Mouse (Mus musculus): Measurements from ENCODE around the gene Pgls. TPM values are rescaled to one million over a fixed set of nuclear protein-coding genes. Genes with fewer than 3 reads are reported as not detected.

The Pgls gene
- polyA plus RNA-seq, 1 experiment from 2014 or later = 152 TPM

DNA sequence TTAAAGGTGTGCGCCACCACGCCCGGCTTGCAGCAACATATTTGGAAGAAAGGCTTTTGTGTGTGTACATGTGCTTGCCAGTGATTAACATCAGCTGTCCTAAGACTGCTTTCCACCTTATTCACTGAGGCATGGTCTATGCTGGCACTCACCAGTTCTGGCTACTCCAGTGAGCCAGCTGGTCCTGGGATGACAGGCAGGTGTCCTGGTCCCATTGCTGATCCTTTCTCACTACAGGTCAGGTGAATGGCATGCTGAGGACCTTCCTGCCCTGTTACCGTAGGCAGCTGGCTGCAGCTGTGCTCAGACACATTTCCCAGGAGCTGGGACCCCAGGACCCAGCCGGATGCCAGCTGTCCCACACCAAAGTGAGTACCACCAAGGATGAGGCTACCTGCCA is 6.9 kb downstream of the Pgls start:
- WGBS = 88% methylated on average over 5 of the region's 5 CpGs
- H3K36me3 ChIP-seq (ENCODE audit: control insufficient read depth, insufficient read depth) = no peaks in the 10 kb centered on the region; the same call in 1 of the 2 replicates
- 0 out of 2 replicates have a peak, but pooled peaks cover 6% of the 10 kb centered on the region for H3K4me1 ChIP-seq (replicated peaks; ENCODE audit: control insufficient read depth, insufficient read depth, low read length)
- no peaks in the 10 kb centered on the region for H3K9me3 ChIP-seq (ENCODE audit: control insufficient read depth)
- no peak overlapping the region for H3K27ac ChIP-seq (ENCODE audit: low read depth, low read length)
- no peak overlapping the region for H3K9ac ChIP-seq (ENCODE audit: low read depth, low read length)
- H3K27me3 ChIP-seq (replicated peaks; ENCODE audit: control insufficient read depth, insufficient read depth, low read length) = peaks cover 13% of the 10 kb centered on the region; the same call in 1 of the 2 replicates
- ATAC-seq = no peak
- H3K4me3 ChIP-seq (ENCODE audit: low read depth, low read length) = no peak overlapping the region
- no peak overlapping the region for H3K4me2 ChIP-seq (replicated peaks; ENCODE audit: low read depth)
- TF ChIP-seq CTCF (IDR thresholded peaks at IDR 0.05; ENCODE audit: low read depth) = no peak

DNA sequence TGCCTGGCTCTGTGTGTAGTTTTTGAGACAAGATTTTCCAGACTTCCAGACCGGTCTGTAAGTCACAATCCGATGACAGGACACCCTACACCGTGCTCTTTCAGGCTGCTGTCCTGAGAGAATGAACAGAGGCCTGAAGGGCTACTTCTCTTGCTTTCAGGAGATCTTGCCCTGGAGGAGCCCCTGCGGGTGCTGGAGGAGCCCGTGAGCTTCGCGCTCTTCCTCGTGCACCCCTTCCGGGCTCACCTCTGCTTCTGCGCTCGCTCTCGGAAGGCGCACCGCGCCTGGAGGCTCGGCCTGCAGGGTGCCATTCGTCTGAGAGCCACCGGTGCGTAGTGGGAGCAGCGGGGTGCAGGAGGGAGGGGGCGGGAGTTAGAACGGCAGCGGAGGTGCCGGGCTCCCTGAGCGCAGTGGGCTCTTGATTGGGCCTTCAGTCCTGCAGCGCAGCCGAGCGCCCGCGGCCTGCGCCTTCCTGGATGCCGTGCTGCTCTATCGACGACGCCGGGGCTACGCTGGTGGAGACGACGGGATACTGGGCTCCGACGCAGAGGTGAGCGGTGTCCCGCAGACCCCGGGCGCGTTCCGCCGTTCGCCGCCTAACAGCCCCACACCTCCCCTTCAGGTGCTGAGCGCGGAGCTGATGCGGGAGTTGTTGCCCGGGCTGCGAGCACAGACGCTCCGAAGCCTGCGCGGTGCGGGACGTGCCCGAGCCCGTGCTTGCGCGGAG is 10.1 kb downstream of the Pgls start:
- 5% methylated on average over 62 of the region's 65 CpGs for WGBS

DNA sequence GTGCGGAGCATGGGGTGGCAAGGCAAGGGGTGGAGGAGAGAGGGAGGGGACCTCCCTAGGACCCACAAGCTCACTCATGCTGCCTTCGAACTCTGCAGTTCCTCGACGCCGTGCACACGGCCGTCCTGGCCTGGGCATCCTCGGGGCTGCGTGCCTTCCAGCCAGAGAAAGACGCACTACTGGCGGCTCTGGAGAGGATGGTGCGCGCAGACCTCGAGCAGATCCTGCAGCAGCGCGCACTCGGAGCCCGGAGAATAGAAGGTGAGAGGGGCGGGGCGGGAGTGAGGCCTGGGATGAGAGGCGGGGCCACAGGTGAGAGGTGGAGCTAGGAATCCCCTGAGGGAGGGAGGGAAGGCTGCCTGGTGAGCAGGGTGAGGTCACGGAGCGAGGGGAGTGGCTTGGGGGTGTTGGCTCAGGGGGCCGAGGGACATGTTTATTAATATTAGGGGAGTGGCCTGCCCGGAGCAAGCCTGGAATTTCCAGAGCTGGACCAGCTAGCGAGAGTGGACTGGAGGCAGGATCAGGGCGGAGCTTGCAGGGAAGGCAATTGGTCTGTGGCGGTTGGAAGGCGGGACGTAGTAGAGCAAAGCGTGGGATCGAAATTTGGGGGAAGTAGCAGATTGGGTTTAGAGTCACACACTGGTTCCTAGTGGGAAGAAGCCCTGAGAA is 10.8 kb downstream of the Pgls start:
- Histone ChIP-seq H3K4me1 (replicated peaks; ENCODE audit: control insufficient read depth, insufficient read depth, low read length) (0 out of 2 replicates have a peak, but pooled peaks cover 6% of the 10 kb centered on the region), H3K36me3 (ENCODE audit: control insufficient read depth, insufficient read depth) (no peaks in the 10 kb centered on the region), H3K9me3 (ENCODE audit: control insufficient read depth) (no peaks in the 10 kb centered on the region), H3K4me2 (replicated peaks; ENCODE audit: low read depth) (peak overlapping the region; percentile 64), H3K27ac (ENCODE audit: low read depth, low read length) (no peak overlapping the region), H3K4me3 (ENCODE audit: low read depth, low read length) (peak overlapping the region; percentile 29), H3K9ac (ENCODE audit: low read depth, low read length) (no peak overlapping the region), H3K27me3 (replicated peaks; ENCODE audit: control insufficient read depth, insufficient read depth, low read length) (peaks cover 13% of the 10 kb centered on the region; the same call in 1 of the 2 replicates)
- TF ChIP-seq CTCF (IDR thresholded peaks at IDR 0.05; ENCODE audit: low read depth) = no peak
- 2% methylated on average over 30 of the region's 32 CpGs for WGBS
- peak; percentile 86 for ATAC-seq

More for the DNA sequence above, 10.1 kb downstream of the Pgls start:
- Histone ChIP-seq H3K4me2 (replicated peaks; ENCODE audit: low read depth) (peak overlapping the region; percentile 64), H3K9ac (ENCODE audit: low read depth, low read length) (no peak overlapping the region), H3K27me3 (replicated peaks; ENCODE audit: control insufficient read depth, insufficient read depth, low read length) (peaks cover 13% of the 10 kb centered on the region; the same call in 1 of the 2 replicates), H3K9me3 (ENCODE audit: control insufficient read depth) (no peaks in the 10 kb centered on the region), H3K36me3 (ENCODE audit: control insufficient read depth, insufficient read depth) (no peaks in the 10 kb centered on the region), H3K27ac (ENCODE audit: low read depth, low read length) (no peak overlapping the region), H3K4me3 (ENCODE audit: low read depth, low read length) (peak overlapping the region; percentile 29), H3K4me1 (replicated peaks; ENCODE audit: control insufficient read depth, insufficient read depth, low read length) (0 out of 2 replicates have a peak, but pooled peaks cover 6% of the 10 kb centered on the region)
- no peak for TF ChIP-seq CTCF (IDR thresholded peaks at IDR 0.05; ENCODE audit: low read depth)
- ATAC-seq = peak; percentile 25; the same call in 1 of the 2 replicates

DNA sequence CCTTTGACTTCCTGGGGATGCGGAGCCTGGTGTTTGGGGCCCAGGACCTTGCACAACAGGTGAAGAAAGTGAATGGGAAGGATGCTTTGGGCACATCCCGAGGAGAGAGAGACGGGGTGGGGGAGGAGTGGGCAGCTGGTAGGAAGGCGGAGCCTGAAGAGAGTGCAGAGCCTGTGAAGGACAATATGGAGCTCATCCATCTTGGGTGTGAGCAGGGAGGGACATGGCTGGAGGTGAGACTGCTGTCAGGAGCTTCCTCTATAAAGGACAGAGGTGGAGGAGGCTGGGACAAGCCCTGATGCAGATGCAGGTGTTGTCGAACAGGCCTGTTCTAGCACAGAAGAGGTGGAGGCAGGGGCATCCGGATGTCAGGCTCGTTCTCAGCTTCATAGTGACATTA is 12.0 kb downstream of the Pgls start:
- WGBS = 64% methylated on average over 7 of the region's 7 CpGs
- Histone ChIP-seq H3K36me3 (ENCODE audit: control insufficient read depth, insufficient read depth) (no peaks in the 10 kb centered on the region), H3K9ac (ENCODE audit: low read depth, low read length) (no peak overlapping the region), H3K9me3 (ENCODE audit: control insufficient read depth) (no peaks in the 10 kb centered on the region), H3K4me1 (replicated peaks; ENCODE audit: control insufficient read depth, insufficient read depth, low read length) (0 out of 2 replicates have a peak, but pooled peaks cover 6% of the 10 kb centered on the region), H3K4me3 (ENCODE audit: low read depth, low read length) (no peak overlapping the region), H3K4me2 (replicated peaks; ENCODE audit: low read depth) (no peak overlapping the region), H3K27me3 (replicated peaks; ENCODE audit: control insufficient read depth, insufficient read depth, low read length) (peaks cover 13% of the 10 kb centered on the region; the same call in 1 of the 2 replicates), H3K27ac (ENCODE audit: low read depth, low read length) (no peak overlapping the region)
- no peak for ATAC-seq
- TF ChIP-seq CTCF (IDR thresholded peaks at IDR 0.05; ENCODE audit: low read depth) = no peak

DNA sequence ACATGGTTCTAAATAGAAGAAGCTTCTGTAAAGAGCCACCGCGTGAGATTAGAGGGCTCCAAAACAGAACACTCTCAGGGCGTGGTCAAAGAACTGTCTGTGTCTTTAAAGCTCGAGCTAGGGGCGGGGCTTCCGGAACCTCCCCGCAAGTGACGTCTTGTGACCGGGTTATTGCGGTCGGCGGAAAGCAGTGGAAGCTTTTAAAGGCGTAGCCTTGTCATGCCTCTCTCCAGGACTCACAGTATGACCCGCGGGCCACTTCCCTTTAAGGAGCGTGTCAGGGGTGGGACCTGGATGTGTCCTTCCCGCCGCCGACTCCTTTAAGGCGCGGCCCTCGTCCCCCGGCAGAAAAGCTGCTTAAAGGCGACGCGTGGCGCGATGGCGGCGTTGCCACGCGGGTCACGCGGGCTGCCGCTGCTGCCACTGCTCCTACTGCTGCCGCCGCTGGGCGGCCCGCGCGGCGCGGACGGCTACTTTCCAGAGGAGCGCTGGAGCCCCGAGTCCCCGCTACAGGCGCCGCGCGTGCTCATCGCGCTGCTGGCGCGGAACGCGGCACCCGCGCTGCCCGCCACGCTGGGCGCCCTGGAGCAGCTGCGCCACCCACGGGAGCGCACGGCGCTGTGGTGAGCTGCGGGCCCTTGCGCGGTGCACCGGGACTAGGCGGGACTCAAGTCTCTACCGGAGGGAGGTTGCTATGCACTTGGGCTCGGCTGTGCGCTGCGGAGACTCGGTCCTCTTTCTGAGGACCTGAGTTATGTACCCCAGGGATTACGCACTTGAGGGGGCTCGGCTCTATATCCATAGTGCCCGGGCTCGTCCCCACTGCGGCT is 19.1 kb downstream of the Pgls start, which contains the start of gene Colgalt1:
Gene Colgalt1 (plus strand): TSS at position 177 of the 830 bp plus-strand sequence.
- ATAC-seq = peak; percentile 98
- peak within 1 kb of the TSS; percentile 74 for H3K9ac ChIP-seq (ENCODE audit: low read depth, low read length)
- H3K4me1 ChIP-seq (replicated peaks; ENCODE audit: control insufficient read depth, insufficient read depth, low read length) = no peaks in the 10 kb centered on the region; the same call in 1 of the 2 replicates
- peak within 1 kb of the TSS; percentile 90 for H3K4me3 ChIP-seq (ENCODE audit: low read depth, low read length)
- H3K9me3 ChIP-seq (ENCODE audit: control insufficient read depth) = no peaks in the 10 kb centered on the region
- H3K36me3 ChIP-seq (ENCODE audit: control insufficient read depth, insufficient read depth) = peaks cover 23% of the 10 kb centered on the region
- WGBS = under 1% methylated on average over 82 of the region's 82 CpGs
- peak within 1 kb of the TSS; percentile 68 for H3K27ac ChIP-seq (ENCODE audit: low read depth, low read length)
- no peaks in the 10 kb centered on the region for H3K27me3 ChIP-seq (replicated peaks; ENCODE audit: control insufficient read depth, insufficient read depth, low read length)
- H3K4me2 ChIP-seq (replicated peaks; ENCODE audit: low read depth) = peak within 1 kb of the TSS; percentile 84
- TF ChIP-seq CTCF (IDR thresholded peaks at IDR 0.05; ENCODE audit: low read depth) = peak; percentile 43; the same call in 1 of the 2 replicates

Measured in intestine, postnatal 0 days (tissue).